Mouse (Mus musculus) embryonic facial prominence, embryonic 14.5 days (tissue): ENCODE data around the gene Gm20388. TPM values are rescaled to one million over a fixed set of nuclear protein-coding genes. Genes with fewer than 3 reads are reported as not detected.

Experiments used
- ATAC-seq: fragments of 200-750 bp; cut with Nextera tagmentation; 2 replicates; pipeline ENCODE4 v1.8.0; 2017; ENCODE audit warnings: low read depth, moderate number of reproducible peaks, moderate TSS enrichment
- DNase-seq: peaks from one replicate; pipeline ENCODE4 v3.0.0-alpha.2; 2015; ENCODE audit warnings: low spot score
- H3K27ac ChIP-seq: fragments of 300-500 bp; sonication (generic); replicated peaks from 2 replicates; pipeline ENCODE4 v1.5.1; 2014; ENCODE audit warnings: low read depth, mild to moderate bottlenecking, low read length, moderate library complexity
- H3K27me3 ChIP-seq: fragments of 300-500 bp; sonication (generic); replicated peaks from 2 replicates; pipeline ENCODE4 v1.6.1; 2014; ENCODE audit warnings: low read length; ENCODE audit not compliant: control insufficient read depth, insufficient read depth
- H3K36me3 ChIP-seq: fragments of 300-500 bp; sonication (generic); 2 replicates; pipeline ENCODE4 v1.6.1; 2014; ENCODE audit warnings: low read length, mixed read lengths; ENCODE audit not compliant: control insufficient read depth, insufficient read depth
- H3K4me1 ChIP-seq: fragments of 300-500 bp; sonication (generic); 2 replicates; pipeline ENCODE4 v1.6.1; 2014; ENCODE audit warnings: antibody characterized with exemption, low read length; ENCODE audit not compliant: control insufficient read depth, insufficient read depth
- H3K4me2 ChIP-seq: fragments of 300-500 bp; sonication (generic); 2 replicates; pipeline ENCODE4 v1.6.1; 2014; ENCODE audit warnings: low read depth, mild to moderate bottlenecking, low read length, moderate library complexity, mixed read lengths
- H3K4me3 ChIP-seq: fragments of 300-500 bp; sonication (generic); 2 replicates; pipeline ENCODE4 v1.5.1; 2014; ENCODE audit warnings: low read depth, mild to moderate bottlenecking, low read length
- H3K9ac ChIP-seq: fragments of 300-500 bp; sonication (generic); 2 replicates; pipeline ENCODE4 v1.6.1; 2014; ENCODE audit warnings: low read depth, mild to moderate bottlenecking, low read length, moderate library complexity, mixed read lengths
- H3K9me3 ChIP-seq: fragments of 300-500 bp; sonication (generic); 2 replicates; pipeline ENCODE4 v1.6.1; 2016; ENCODE audit warnings: low read length; ENCODE audit not compliant: control insufficient read depth
- WGBS: fragments of 180-500 bp; shearing (Covaris S2); extraction: QIAGEN DNeasy Blood & Tissue Kit; methylation state at CpG from one replicate; pipeline ENCODE4 v1.1.7; 2014; 5-methylcytosine and 5-hydroxymethylcytosine counted together
- polyA plus RNA-seq: library from polyadenylated mRNA; unstranded; fragments of >200 nt; fragmentation: Nextera tagmentation; extraction: Ambion mirVana; gene quantifications from 2 replicates; pipeline ENCODE4 v1.2.1, GENCODE M21; 2014

The Gm20388 gene
- polyA plus RNA-seq, 1 experiment from 2014 or later: not detected

DNA sequence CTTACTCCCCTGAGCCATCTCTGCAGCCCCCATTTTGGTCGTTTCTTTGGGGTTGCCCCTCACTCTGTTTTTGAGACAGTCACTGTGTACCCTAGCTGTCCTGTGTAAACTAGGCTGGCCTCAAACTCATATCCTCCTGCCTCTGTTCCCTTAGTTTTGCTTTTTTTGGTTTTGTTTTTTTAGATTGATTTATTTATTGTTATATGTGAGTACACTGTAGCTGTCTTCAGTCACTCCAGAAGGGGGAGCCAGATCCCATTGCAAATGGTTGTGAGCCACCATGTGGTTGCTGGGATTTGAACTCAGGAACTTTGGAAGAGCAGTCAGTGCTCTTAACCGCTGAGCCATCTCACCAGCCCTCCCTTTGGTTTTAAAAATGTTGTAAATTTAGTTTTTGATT is 3195.9 kb downstream of the Gm20388 start:
- no peak overlapping the region for H3K4me3 ChIP-seq
- no peak overlapping the region for H3K4me2 ChIP-seq
- DNase-seq (no peak), ATAC-seq (no peak)
- no peak overlapping the region for H3K9ac ChIP-seq
- peaks cover 8% of the 10 kb centered on the region; the same call in 1 of the 2 replicates for H3K4me1 ChIP-seq
- no peaks in the 10 kb centered on the region for H3K9me3 ChIP-seq
- no peaks in the 10 kb centered on the region for H3K27me3 ChIP-seq
- H3K36me3 ChIP-seq: peaks cover 30% of the 10 kb centered on the region
- WGBS: 50% methylated on average over 2 of the region's 2 CpGs
- no peak overlapping the region for H3K27ac ChIP-seq

DNA sequence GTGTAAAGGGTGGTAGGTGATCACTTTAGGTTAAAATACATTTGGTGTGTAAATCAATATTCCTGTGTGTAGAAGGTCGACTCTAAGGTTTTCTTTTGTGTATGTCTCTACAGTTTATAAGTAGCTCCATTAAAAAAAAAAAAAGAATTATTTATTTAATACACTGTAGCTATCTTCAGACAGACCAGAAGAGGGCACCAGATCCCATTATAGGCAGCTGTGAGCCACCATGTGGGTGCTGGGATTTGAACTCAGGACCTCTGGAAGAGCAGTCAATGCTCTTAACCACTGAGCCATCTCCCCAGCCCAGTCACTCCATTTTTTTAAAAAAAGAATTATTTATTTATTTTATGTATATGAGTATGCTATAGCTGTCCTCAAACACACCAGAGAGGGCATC is 3197.4 kb downstream of the Gm20388 start:
- peaks cover 8% of the 10 kb centered on the region; the same call in 1 of the 2 replicates for H3K4me1 ChIP-seq
- no peak overlapping the region for H3K27ac ChIP-seq
- ATAC-seq (no peak), DNase-seq (no peak)
- no peaks in the 10 kb centered on the region for H3K27me3 ChIP-seq
- H3K4me3 ChIP-seq: no peak overlapping the region
- no peaks in the 10 kb centered on the region for H3K9me3 ChIP-seq
- H3K36me3 ChIP-seq: peaks cover 28% of the 10 kb centered on the region
- no peak overlapping the region for H3K9ac ChIP-seq
- no peak overlapping the region for H3K4me2 ChIP-seq
- WGBS: 74% methylated on average over 1 of the region's 1 CpGs

DNA sequence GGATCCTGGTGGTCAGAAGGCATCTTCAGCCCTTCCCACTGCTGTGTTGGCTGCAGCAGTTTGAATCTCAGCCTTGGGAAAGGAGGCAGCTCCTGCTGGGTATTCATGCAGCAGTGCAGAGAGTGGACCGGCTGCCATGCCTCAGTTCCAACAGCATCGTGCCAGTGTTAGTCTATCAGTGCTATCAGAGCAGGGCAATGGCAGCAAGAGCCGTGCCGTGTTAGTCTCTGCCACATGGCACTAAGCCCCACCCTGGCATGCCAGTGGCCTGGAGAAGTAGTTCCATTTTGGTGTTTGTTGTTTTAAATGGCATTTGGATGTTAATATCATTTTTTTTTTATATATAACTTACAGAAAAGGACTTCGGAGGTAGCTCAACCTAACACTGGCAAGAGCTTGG is 3198.3 kb downstream of the Gm20388 start:
- Histone ChIP-seq H3K27ac (no peak overlapping the region), H3K4me1 (peaks cover 1% of the 10 kb centered on the region; the same call in 1 of the 2 replicates)

DNA sequence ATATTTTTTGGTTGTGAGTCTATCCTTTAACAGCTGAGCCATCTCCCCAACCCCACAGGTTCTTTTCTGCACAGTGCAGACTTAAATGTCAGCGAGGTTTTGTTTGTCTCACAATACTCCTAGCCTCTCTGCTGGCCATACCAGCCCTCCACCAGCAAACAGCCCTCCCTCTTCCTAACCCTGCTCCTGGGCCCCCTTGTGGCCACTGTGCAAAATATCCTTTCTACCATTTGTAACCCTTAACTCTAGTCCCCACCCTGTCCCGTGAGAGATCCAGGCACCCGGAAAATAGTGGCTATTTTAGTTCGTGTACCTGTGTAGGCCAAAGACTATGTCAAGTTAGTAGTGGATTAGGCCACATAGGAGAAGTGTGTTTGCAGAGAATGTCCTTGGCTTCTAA is 3200.0 kb downstream of the Gm20388 start:
- H3K36me3 ChIP-seq: peaks cover 2% of the 10 kb centered on the region
- ATAC-seq (peak; percentile 69), DNase-seq (peak; percentile 51)
- H3K27ac ChIP-seq: no peak overlapping the region
- no peak overlapping the region for H3K9ac ChIP-seq
- peaks cover 2% of the 10 kb centered on the region for H3K27me3 ChIP-seq
- no peak overlapping the region for H3K4me2 ChIP-seq
- WGBS: 22% methylated on average over 4 of the region's 4 CpGs
- no peaks in the 10 kb centered on the region for H3K4me1 ChIP-seq
- H3K9me3 ChIP-seq: no peaks in the 10 kb centered on the region
- H3K4me3 ChIP-seq: no peak overlapping the region

More for the DNA sequence above, 3198.3 kb downstream of the Gm20388 start:
- no peak for DNase-seq
- H3K9me3 ChIP-seq: no peaks in the 10 kb centered on the region
- ATAC-seq: no peak
- H3K36me3 ChIP-seq: peaks cover 19% of the 10 kb centered on the region
- H3K4me3 ChIP-seq: no peak overlapping the region
- no peak overlapping the region for H3K9ac ChIP-seq
- 81% methylated on average over 5 of the region's 5 CpGs for WGBS
- no peaks in the 10 kb centered on the region for H3K27me3 ChIP-seq
- no peak overlapping the region for H3K4me2 ChIP-seq

DNA sequence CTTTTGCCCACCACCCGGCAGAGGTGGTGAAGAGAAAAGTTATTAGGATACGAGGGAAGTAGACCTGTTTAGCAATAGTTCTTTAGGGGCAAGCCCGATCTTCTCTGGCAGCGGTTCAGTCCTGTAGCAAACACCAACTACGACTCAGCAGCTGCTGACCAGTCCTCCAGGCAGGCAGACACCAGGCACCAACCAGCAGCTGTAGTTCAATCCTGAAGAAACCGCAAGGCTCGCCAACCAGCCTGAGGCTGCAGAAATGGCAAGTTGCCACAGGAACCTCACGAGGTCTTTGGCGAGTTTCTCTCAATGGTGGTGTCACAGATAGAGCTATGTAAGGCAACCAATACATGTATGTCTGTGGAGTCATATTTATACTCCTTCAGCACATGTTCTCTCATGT is 3202.3 kb downstream of the Gm20388 start:
- H3K9me3 ChIP-seq: no peaks in the 10 kb centered on the region
- no peak overlapping the region for H3K27ac ChIP-seq
- ATAC-seq: no peak
- H3K9ac ChIP-seq: no peak overlapping the region
- 76% methylated on average over 9 of the region's 9 CpGs for WGBS
- no peak for DNase-seq
- peaks cover 24% of the 10 kb centered on the region for H3K27me3 ChIP-seq
- no peak overlapping the region for H3K4me3 ChIP-seq
- no peaks in the 10 kb centered on the region for H3K36me3 ChIP-seq
- H3K4me1 ChIP-seq: peaks cover 11% of the 10 kb centered on the region; the same call in 1 of the 2 replicates
- no peak overlapping the region for H3K4me2 ChIP-seq

DNA sequence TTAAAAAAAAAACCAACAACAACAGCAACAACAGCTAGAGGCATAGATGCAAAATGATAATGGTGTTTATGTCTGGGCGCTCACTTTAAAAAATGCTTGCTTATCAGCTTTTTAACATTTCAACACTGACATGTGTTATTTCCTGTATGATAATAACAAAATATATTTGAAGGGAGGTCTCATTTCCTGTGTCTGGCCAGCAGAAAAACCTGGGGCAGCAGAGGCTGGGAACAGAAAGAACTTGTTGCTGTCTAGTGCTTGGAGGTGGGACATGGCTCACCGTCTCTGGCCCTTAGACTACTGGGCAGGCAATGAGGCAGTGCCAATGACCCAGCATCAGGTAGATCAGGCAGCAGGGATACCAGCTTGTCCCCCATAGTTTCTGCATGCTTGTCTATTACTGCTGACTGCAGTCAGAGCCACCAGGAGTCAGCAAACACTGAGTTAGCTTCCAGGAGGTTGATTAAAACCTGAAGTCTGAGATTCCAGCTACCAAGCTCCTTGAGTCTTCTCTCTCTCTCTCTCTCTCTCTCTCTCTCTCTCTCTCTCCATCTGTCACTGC is 3203.3 kb downstream of the Gm20388 start:
- peaks cover 35% of the 10 kb centered on the region for H3K27me3 ChIP-seq
- 59% methylated on average over 2 of the region's 2 CpGs for WGBS
- H3K9me3 ChIP-seq: no peaks in the 10 kb centered on the region
- no peaks in the 10 kb centered on the region for H3K36me3 ChIP-seq
- ATAC-seq (no peak), DNase-seq (peak; percentile 64)
- no peak overlapping the region for H3K27ac ChIP-seq
- no peak overlapping the region for H3K4me3 ChIP-seq
- no peak overlapping the region for H3K9ac ChIP-seq
- H3K4me1 ChIP-seq: peaks cover 11% of the 10 kb centered on the region; the same call in 1 of the 2 replicates
- no peak overlapping the region for H3K4me2 ChIP-seq

DNA sequence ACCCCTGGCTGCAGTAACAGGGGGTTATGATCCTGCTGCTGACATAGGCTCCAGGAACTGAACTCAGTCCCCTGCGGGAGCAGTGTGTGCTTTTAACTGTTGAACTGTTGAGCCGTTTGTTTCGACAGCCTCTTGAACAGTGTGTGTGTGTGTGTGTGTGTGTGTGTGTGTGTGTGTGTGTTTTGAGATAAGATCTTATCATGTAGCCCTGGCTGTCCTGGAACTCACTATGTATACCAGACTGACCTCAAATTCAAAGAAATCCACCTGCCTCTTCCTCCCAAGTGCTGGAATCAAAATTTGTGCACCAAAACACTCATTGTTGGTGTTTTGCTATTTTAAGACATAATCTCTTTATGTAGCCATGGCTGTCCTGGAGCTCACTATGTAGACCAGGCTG is 3204.0 kb downstream of the Gm20388 start:
- 48% methylated on average over 3 of the region's 3 CpGs for WGBS
- Histone ChIP-seq H3K4me3 (no peak overlapping the region), H3K27me3 (peaks cover 42% of the 10 kb centered on the region), H3K4me1 (peaks cover 11% of the 10 kb centered on the region; the same call in 1 of the 2 replicates), H3K9me3 (no peaks in the 10 kb centered on the region), H3K4me2 (no peak overlapping the region), H3K9ac (no peak overlapping the region), H3K27ac (no peak overlapping the region), H3K36me3 (no peaks in the 10 kb centered on the region)
- ATAC-seq (no peak), DNase-seq (no peak)

DNA sequence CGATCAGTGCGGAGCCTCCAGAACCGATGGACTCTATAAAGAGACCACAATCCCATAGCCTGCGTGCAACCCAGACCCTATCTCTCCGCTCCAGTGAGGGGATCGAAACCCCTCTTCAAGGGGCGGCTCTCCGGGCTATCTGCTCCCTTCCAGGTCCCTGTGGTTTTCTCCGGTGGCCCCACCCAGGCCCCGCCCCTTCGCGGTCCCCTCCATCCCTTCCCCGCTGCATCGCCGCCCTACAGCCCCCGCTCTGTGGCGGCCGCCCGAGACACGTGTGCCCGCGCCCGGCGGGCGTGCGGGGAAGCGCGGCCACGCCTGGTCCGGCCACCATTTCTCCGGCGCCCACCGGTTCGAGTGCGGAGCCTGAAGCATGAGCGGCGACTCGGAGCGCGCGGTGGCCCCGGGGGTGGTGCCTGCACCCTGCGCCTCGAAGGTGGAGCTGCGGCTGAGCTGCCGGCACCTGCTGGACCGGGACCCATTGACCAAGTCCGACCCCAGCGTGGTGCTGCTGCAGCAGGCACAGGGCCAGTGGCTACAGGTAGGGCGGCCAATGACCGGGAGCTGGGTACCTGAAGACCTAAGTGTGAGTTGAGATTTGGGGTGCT is 3206.6 kb downstream of the Gm20388 start, which contains the start of gene Cpne7:
Gene Cpne7 (plus strand): TSS at position 248 of the 605 bp plus-strand sequence.
- Histone ChIP-seq H3K4me3 (peak within 1 kb of the TSS; percentile 48), H3K27ac (no peak within 1 kb of the TSS), H3K4me1 (peaks cover 11% of the 10 kb centered on the region; the same call in 1 of the 2 replicates), H3K9me3 (no peaks in the 10 kb centered on the region), H3K36me3 (no peaks in the 10 kb centered on the region), H3K9ac (peak within 1 kb of the TSS; percentile 58), H3K4me2 (peak within 1 kb of the TSS; percentile 91), H3K27me3 (peaks cover 44% of the 10 kb centered on the region)
- ATAC-seq: peak; percentile 41; the same call in 1 of the 2 replicates
- DNase-seq: no peak
- under 1% methylated on average over 18 of the region's 51 CpGs for WGBS
